Mouse (Mus musculus) cerebellum, adult 9-10 months (tissue): ENCODE measurements at regions not wholly inside any gene's neighbourhood (a gene's known extent, or its start where the extent isn't known, plus 50 kb on each side); places are given as distances from the start of the nearest gene placed in this dataset.

Experiments
- DNase-seq: peaks from one replicate; pipeline ENCODE4 v3.0.0; 2022

GRCm38 (mm10) chr9:87965103-87965780, 234.2 kb upstream of the Tbx18 start:
- DNase-seq, result no peak

GRCm38 (mm10) chr9:87968190-87969082, 237.4 kb upstream of the Tbx18 start:
- no peak for DNase-seq

- no peak for DNase-seq
Measured at GRCm38 (mm10) chr9:87970586-87970985, 239.5 kb upstream of the Tbx18 start.

- DNase-seq, result no peak
Measured at GRCm38 (mm10) chr9:87971791-87972190, 240.7 kb upstream of the Tbx18 start.

GRCm38 (mm10) chr9:87973531-87973930, 242.5 kb upstream of the Tbx18 start:
- no peak for DNase-seq

GRCm38 (mm10) chr9:87984910-87985309, 253.8 kb upstream of the Tbx18 start:
- no peak for DNase-seq

- no peak for DNase-seq
Measured at GRCm38 (mm10) chr9:87985439-87985838, 254.4 kb upstream of the Tbx18 start.

GRCm38 (mm10) chr9:88005945-88006700, 275.1 kb upstream of the Tbx18 start:
- no peak for DNase-seq

- no peak for DNase-seq
Measured at GRCm38 (mm10) chr9:88023752-88024151, 292.7 kb upstream of the Tbx18 start.

- DNase-seq, result no peak
Measured at GRCm38 (mm10) chr9:88025936-88026335, 294.9 kb upstream of the Tbx18 start.

- no peak for DNase-seq
Measured at GRCm38 (mm10) chr9:88030509-88031148, 296.4 kb upstream of the Nt5e start.

GRCm38 (mm10) chr9:88037560-88037959, 289.4 kb upstream of the Nt5e start:
- DNase-seq, result no peak

- DNase-seq, result no peak
Measured at GRCm38 (mm10) chr9:88049270-88049669, 277.7 kb upstream of the Nt5e start.

- no peak for DNase-seq
Measured at GRCm38 (mm10) chr9:88049792-88050191, 277.2 kb upstream of the Nt5e start.

- no peak for DNase-seq
Measured at GRCm38 (mm10) chr9:88058551-88058950, 268.4 kb upstream of the Nt5e start.

GRCm38 (mm10) chr9:88059005-88059404, 268.0 kb upstream of the Nt5e start:
- DNase-seq, result no peak

GRCm38 (mm10) chr9:88063973-88064676, 262.9 kb upstream of the Nt5e start:
- no peak for DNase-seq

GRCm38 (mm10) chr9:88065057-88065456, 261.9 kb upstream of the Nt5e start:
- DNase-seq, result no peak

GRCm38 (mm10) chr9:88065777-88066176, 261.2 kb upstream of the Nt5e start:
- DNase-seq, result no peak

GRCm38 (mm10) chr9:88068322-88068721, 258.7 kb upstream of the Nt5e start:
- no peak for DNase-seq

- DNase-seq, result no peak
Measured at GRCm38 (mm10) chr9:88068881-88069304, 258.1 kb upstream of the Nt5e start.

GRCm38 (mm10) chr9:88069834-88070233, 257.2 kb upstream of the Nt5e start:
- DNase-seq, result no peak
